Mouse (Mus musculus): Measurements from ENCODE around the gene Uri1. TPM values are rescaled to one million over a fixed set of nuclear protein-coding genes. Genes with fewer than 3 reads are reported as not detected.
A peak's percentile ranks its signal among the peaks of the same experiment; 100 is the strongest.

The Uri1 gene
- 10 to 100 TPM; 39.7 to 45.7 TPM for total RNA-seq (2021)

- intact Hi-C loops (cut with DNase I): no loop called here
- DNase-seq: no peak
Measured at GRCm38 (mm10) chr7:38023451-38023850, at the start of gene Uri1. Gene Uri1, minus strand, starts transcription at chr7:38023551.

- DNase-seq: no peak
- intact Hi-C loops (cut with DNase I): loop anchor here (5.0 kb wide), 2 partner anchors 71 to 699 kb away; no protein-coding TSS in a partner anchor
Measured at GRCm38 (mm10) chr7:38071065-38071464, 47.7 kb upstream of the Uri1 start.

DNA sequence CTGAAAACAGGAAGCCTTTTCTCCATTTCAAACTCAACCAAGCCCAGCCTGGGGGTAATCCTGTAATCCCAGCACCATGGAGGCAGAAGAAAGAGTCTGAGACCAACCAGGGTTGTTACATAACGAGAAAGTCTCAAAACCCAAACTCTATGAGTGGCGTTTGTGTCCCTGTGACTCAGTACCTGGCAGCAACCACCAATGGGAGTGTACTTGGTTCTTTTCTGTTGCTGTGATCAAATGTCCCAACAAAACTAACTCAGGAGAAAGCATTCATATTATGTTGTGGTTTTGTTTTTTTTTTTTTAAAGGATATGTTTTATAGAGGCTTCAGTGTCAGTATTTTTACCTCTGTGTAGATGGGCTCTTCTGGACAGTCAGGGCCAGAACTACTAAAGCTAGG is 47.3 kb upstream of the Uri1 start:
- DNase-seq: no peak
- intact Hi-C loops (cut with DNase I): loop anchor here (5.0 kb wide), 2 partner anchors 72 to 698 kb away; no protein-coding TSS in a partner anchor

GRCm38 (mm10) chr7:38064431-38064830 is 41.1 kb upstream of the Uri1 start:
- intact Hi-C loops (cut with DNase I): no loop called here
- DNase-seq: no peak

GRCm38 (mm10) chr7:38061060-38061970 is 38.0 kb upstream of the Uri1 start:
- DNase-seq: peak; percentile 90
- intact Hi-C loops (cut with DNase I): no loop called here

DNA sequence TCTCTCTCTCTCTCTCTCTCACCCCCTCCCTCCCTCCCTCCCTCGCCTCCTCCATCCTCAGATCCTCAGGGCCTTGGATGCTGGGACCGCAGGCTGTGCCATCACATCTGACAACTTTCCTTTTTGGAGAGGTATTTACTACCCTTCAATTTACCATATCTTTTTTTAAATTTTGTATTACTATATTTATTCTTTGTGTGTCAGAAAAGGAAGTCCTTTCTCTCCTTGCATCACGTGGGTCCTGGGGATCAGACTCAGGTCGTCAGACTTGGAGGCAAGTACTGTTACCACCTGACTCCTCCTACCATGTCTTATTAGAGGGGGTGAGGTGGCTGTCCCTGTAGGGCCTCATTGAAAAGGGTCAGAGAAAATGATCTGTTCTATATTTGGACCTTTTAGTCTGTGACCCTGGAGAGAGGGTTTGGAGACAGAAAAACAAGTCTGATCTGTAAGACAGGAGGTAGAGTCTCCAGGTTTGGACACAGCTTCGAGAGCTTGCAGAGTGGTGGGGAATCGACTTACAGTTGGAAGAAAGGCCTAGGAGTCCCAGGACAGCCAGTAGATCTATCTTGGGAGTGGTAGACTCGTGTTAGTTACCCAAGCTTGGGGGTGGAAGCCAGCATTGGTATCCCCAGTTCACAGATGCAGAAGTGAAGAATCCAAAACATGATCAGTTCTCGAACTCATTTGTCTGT is 36.4 kb upstream of the Uri1 start:
- intact Hi-C loops (cut with DNase I): loop anchor here (5.0 kb wide), 1 partner anchor 103 kb away; no protein-coding TSS in a partner anchor
- DNase-seq: no peak

- intact Hi-C loops (cut with DNase I): loop anchor here (5.0 kb wide), 1 partner anchor 103 kb away; no protein-coding TSS in a partner anchor
- no peak for DNase-seq
Measured at GRCm38 (mm10) chr7:38059096-38059495, 35.7 kb upstream of the Uri1 start.

- intact Hi-C loops (cut with DNase I): loop anchor here (5.0 kb wide), 1 partner anchor 106 kb away; no protein-coding TSS in a partner anchor
- DNase-seq: no peak
Measured at GRCm38 (mm10) chr7:38055996-38056395, 32.6 kb upstream of the Uri1 start.

DNA sequence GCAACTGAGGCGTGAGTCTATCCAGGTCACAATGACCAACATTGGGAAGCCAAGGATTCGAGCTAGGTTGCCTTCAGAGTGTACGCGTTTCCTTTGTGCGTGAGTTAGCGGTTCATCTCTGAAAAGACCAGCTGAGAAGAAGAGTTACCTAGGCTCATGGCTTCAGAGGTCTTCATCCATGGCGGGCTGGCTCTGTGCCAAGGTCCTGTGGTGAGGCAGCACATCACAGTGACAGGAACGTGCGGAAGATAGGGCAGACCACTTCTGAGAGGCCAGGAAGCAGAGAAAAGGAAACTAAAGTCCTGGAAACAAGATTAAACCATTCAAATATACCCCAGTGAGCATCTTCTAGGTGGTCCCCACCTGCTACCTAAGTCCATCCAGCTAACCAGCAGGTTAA is 30.9 kb upstream of the Uri1 start:
- intact Hi-C loops (cut with DNase I): no loop called here
- peak; percentile 41 for DNase-seq

DNA sequence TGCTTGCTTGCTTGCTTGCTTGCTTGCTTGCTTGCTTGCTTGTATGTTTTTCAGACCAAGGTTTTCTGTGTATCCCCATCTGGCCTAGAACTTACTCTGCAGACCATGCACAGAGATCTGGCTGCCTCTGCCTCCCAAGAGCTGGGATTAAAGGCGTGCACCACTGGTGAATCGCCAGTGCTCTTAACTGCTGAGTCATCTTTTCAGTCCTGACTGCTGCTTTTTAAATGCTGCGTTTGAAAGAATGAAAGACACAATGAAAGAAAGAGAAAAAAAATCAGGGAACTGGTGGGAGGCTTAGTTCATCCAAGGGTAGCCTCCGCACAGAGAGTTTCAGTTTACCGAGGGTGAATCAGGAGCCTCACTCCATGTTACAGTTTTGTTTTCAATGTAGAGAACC is 23.9 kb upstream of the Uri1 start:
- no peak for DNase-seq
- intact Hi-C loops (cut with DNase I): no loop called here

DNA sequence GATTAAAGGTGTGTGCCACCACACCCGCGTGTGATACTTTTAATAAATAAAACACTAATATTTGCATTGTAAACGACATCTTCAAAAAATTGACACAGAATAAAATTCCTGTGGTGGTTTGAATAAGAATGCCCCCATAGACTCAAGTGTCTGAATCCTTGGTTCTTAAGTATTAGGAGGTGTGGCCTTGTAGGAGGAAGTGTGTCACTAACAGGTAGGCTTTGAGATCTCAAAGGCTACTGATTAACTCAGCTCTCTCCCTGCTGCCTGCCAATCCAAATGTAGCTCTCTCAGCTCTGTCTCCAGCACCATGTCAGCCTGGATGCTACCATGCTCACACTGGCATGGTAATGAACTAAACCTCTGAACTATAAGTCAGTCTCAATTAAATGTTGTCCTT is 17.9 kb upstream of the Uri1 start:
- no peak for DNase-seq
- intact Hi-C loops (cut with DNase I): no loop called here

GRCm38 (mm10) chr7:38037586-38037985 is 14.2 kb upstream of the Uri1 start:
- DNase-seq: no peak
- intact Hi-C loops (cut with DNase I): no loop called here

DNA sequence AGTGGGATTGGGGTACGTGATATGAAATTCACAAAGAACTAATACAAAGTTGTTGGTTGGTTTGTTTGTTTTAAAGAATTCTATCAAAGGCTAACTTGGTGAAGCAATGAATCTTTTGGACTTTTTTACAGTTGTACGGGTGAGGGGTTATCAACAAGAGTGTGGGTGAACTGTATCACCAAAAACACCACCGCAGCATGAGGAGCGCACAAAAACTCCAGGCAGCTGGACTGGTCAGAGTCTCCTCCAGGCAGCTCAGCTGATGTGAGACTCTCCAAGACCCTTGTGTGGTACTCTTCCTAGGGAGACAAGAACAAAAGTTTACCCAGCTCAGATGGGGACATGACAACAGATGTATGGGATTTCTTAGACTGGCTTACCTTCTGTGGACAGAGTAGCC is 7.8 kb upstream of the Uri1 start:
- DNase-seq: no peak
- intact Hi-C loops (cut with DNase I): no loop called here

DNA sequence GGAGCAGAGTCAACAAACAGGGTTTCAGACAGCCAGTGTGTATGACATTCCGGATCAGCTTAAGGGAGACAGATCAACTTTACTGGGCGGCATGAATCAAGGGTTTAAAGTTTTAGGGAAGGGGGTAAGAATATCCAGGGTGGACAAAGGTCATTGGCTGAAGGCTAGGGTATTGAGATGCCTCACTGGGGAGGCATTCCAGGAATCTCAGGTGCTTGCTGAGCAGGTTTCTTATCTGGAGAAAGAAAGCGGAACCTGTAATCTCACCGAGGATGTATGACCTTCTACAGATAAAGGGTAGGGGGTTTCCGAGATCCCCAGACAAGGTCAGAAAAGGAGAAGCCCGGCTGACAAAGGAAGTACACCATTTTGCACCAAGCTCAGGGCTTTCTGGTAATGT is 7.3 kb upstream of the Uri1 start:
- DNase-seq: no peak
- intact Hi-C loops (cut with DNase I): no loop called here

GRCm38 (mm10) chr7:38029986-38030385 is 6.6 kb upstream of the Uri1 start:
- intact Hi-C loops (cut with DNase I): no loop called here
- DNase-seq: no peak

- intact Hi-C loops (cut with DNase I): no loop called here
- no peak for DNase-seq
Measured at GRCm38 (mm10) chr7:38029083-38029482, 5.7 kb upstream of the Uri1 start.

GRCm38 (mm10) chr7:38027940-38028600 is 4.7 kb upstream of the Uri1 start:
- intact Hi-C loops (cut with DNase I): no loop called here
- DNase-seq: no peak

GRCm38 (mm10) chr7:38024839-38025238 is 1.5 kb upstream of the Uri1 start:
- intact Hi-C loops (cut with DNase I): no loop called here
- no peak for DNase-seq

DNA sequence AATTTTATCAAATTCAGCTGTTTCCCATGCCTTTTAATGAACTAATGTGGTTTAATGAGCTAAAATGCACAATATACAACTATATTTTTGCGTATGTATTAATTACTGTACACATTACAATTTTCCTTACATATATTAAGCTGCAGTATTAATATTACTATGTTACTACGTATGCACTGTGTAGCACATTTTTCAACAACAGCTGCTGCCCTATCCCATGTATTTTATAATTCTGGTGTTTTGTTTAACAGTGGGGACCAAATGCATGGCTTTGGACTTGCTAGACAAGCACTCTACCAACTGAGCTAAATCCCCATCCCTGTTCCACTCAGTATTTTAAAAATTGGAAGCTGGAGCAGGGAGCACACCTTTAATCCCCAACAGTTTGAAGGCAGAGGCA is 3.6 kb downstream of the Uri1 start:
- no peak for DNase-seq
- intact Hi-C loops (cut with DNase I): no loop called here

DNA sequence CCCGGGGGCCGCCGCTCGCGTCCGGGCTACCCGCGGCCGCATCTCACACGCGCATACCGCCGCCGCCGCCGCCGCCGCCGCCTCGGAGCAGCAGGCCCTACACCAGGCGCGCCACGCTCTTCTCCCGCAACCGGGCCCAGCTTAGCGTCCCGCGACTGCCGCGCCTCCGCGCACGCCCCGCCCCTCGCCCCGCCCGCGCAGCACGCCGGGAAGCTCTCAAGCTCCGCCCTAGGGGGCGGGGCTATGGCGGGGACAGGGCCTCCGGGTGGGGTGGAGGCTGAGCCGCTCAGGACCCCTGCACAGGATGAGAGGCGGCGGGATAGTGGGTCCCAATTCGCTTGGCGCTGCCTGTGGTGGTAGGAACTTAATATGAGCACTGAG is 4.0 kb downstream of the Uri1 start:
- DNase-seq: peak; percentile 92
- intact Hi-C loops (cut with DNase I): no loop called here

Data from left cerebral cortex, postnatal 4 days (tissue).